Mouse (Mus musculus) neural tube, embryonic 11.5 days (tissue): ENCODE measurements around the gene Pde3a. TPM values are rescaled to one million over a fixed set of nuclear protein-coding genes. Genes with fewer than 3 reads are reported as not detected.

Experiments used
- ATAC-seq: fragments of 200-750 bp; cut with Nextera tagmentation; 2 replicates; pipeline ENCODE4 v1.8.0; 2017; ENCODE audit warnings: moderate number of reproducible peaks, mild to moderate bottlenecking, moderate TSS enrichment, moderate library complexity; ENCODE audit not compliant: insufficient read depth, low FRiP score, low TSS enrichment
- DNase-seq: peaks from one replicate; pipeline ENCODE4 v3.0.0-alpha.2; 2015; ENCODE audit warnings: low spot score
- H3K27ac ChIP-seq: fragments of 300-500 bp; sonication (generic); 2 replicates; pipeline ENCODE4 v1.5.1; 2014; ENCODE audit warnings: low read depth, mild to moderate bottlenecking, low read length
- H3K27me3 ChIP-seq: fragments of 300-500 bp; sonication (generic); 2 replicates; pipeline ENCODE4 v1.6.1; 2014; ENCODE audit warnings: mild to moderate bottlenecking, low read length, mixed read lengths; ENCODE audit not compliant: control insufficient read depth, insufficient read depth
- H3K36me3 ChIP-seq: fragments of 300-500 bp; sonication (generic); 2 replicates; pipeline ENCODE4 v1.6.1; 2014; ENCODE audit warnings: mild to moderate bottlenecking, low read length, moderate library complexity, mixed read lengths; ENCODE audit not compliant: control insufficient read depth, insufficient read depth
- H3K4me1 ChIP-seq: fragments of 300-500 bp; sonication (generic); 2 replicates; pipeline ENCODE4 v1.6.1; 2014; ENCODE audit warnings: low read length, mixed read lengths; ENCODE audit not compliant: control insufficient read depth, insufficient read depth
- H3K4me2 ChIP-seq: fragments of 300-500 bp; sonication (generic); 2 replicates; pipeline ENCODE4 v1.6.1; 2014; ENCODE audit warnings: low read depth, mild to moderate bottlenecking, moderate library complexity
- H3K4me3 ChIP-seq: fragments of 300-500 bp; sonication (generic); 2 replicates; pipeline ENCODE4 v1.5.1; 2014; ENCODE audit warnings: low read depth, low read length
- H3K9ac ChIP-seq: fragments of 300-500 bp; sonication (generic); 2 replicates; pipeline ENCODE4 v1.6.1; 2014; ENCODE audit warnings: mild to moderate bottlenecking, low read length
- H3K9me3 ChIP-seq: fragments of 300-500 bp; sonication (generic); 2 replicates; pipeline ENCODE4 v1.6.1; 2016; ENCODE audit warnings: low read length; ENCODE audit not compliant: control insufficient read depth
- WGBS: fragments of 180-500 bp; shearing (Covaris S2); extraction: QIAGEN DNeasy Blood & Tissue Kit; methylation state at CpG from one replicate; pipeline ENCODE4 v1.1.7; 2014; 5-methylcytosine and 5-hydroxymethylcytosine counted together
- polyA plus RNA-seq: library from polyadenylated mRNA; unstranded; fragments of >200 nt; fragmentation: Nextera tagmentation; extraction: Ambion mirVana; gene quantifications from 2 replicates; pipeline ENCODE4 v1.2.1, GENCODE M21; 2014

Gene Pde3a
- polyA plus RNA-seq: 1.3 and 1.4 TPM in 2 replicates

- H3K36me3 ChIP-seq: no peaks in the 10 kb centered on the region
- H3K27ac ChIP-seq: no peak within 1 kb of the TSS
- peak within 1 kb of the TSS; percentile 35 for H3K9ac ChIP-seq
- peak within 1 kb of the TSS; percentile 61 for H3K4me3 ChIP-seq
- H3K4me2 ChIP-seq: peak within 1 kb of the TSS; percentile 89
- no peak for DNase-seq
- H3K27me3 ChIP-seq: peaks cover 16% of the 10 kb centered on the region
- H3K9me3 ChIP-seq: no peaks in the 10 kb centered on the region
- H3K4me1 ChIP-seq: no peaks in the 10 kb centered on the region
- peak; percentile 39 for ATAC-seq
- under 1% methylated on average over 22 of the region's 28 CpGs for WGBS
These were observed at the start of gene Pde3a for GRCm38 (mm10) chr6:141248691-141249584. Gene Pde3a, plus strand, starts transcription at chr6:141249269.

GRCm38 (mm10) chr6:141200173-141200615, 48.9 kb upstream of the Pde3a start:
- H3K4me2 ChIP-seq: no peak overlapping the region
- H3K4me1 ChIP-seq: no peaks in the 10 kb centered on the region
- no peak for DNase-seq
- no peak overlapping the region for H3K4me3 ChIP-seq
- no peak overlapping the region for H3K9ac ChIP-seq
- ATAC-seq: 0 out of 2 replicates have a peak, but pooled peaks have one; percentile 38
- H3K36me3 ChIP-seq: no peaks in the 10 kb centered on the region
- no peaks in the 10 kb centered on the region for H3K27me3 ChIP-seq
- H3K27ac ChIP-seq: no peak overlapping the region
- no peaks in the 10 kb centered on the region for H3K9me3 ChIP-seq

DNA sequence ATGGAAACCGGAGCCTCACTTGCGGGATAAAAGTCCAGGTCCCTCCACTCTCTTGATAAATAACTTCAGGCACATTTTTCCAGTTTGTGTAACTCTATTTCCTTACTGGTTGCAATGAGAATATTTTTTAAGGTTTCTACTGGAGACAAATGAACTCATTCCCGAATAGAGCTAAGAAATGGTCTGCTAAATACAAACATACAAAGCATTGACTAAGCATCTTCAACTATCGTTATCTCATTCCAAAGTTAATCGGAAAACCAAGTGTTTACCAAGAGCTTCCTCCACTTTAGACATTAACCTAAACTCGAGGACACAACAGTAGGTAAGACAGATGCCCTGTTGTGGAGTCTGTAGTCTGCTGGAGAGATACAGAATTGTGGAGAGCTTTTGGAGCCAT, 41.5 kb upstream of the Pde3a start:
- Histone ChIP-seq H3K36me3 (no peaks in the 10 kb centered on the region), H3K9me3 (no peaks in the 10 kb centered on the region), H3K9ac (no peak overlapping the region), H3K4me1 (no peaks in the 10 kb centered on the region), H3K4me3 (no peak overlapping the region), H3K27ac (no peak overlapping the region), H3K27me3 (no peaks in the 10 kb centered on the region), H3K4me2 (no peak overlapping the region)
- 88% methylated on average over 6 of the region's 6 CpGs for WGBS
- DNase-seq (no peak), ATAC-seq (no peak)

GRCm38 (mm10) chr6:141208283-141208872, 40.7 kb upstream of the Pde3a start:
- no peak overlapping the region for H3K27ac ChIP-seq
- no peak for DNase-seq
- H3K4me3 ChIP-seq: no peak overlapping the region
- H3K27me3 ChIP-seq: no peaks in the 10 kb centered on the region
- no peak overlapping the region for H3K9ac ChIP-seq
- no peak for ATAC-seq
- H3K36me3 ChIP-seq: no peaks in the 10 kb centered on the region
- 89% methylated on average over 1 of the region's 1 CpGs for WGBS
- no peak overlapping the region for H3K4me2 ChIP-seq
- H3K9me3 ChIP-seq: no peaks in the 10 kb centered on the region
- no peaks in the 10 kb centered on the region for H3K4me1 ChIP-seq

DNA sequence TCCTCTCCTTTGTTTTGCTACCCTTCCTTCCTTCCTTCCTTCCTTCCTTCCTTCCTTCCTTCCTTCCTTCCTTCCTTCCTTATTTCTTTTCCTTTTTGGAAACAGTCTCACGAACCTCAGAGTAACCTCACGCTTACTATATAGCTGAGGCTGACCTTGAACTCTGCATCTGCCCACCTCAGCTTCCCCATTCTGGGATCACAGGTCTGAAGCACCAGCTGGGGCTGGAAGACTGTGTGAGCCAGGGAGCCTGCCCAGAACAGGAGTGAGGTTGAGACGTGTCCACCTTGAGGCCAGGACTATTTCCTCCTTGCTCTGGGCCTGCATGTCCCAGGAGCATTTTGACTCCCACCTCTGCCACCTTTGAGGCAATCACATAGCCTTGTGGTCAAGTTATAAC, 39.0 kb upstream of the Pde3a start:
- no peaks in the 10 kb centered on the region for H3K36me3 ChIP-seq

DNA sequence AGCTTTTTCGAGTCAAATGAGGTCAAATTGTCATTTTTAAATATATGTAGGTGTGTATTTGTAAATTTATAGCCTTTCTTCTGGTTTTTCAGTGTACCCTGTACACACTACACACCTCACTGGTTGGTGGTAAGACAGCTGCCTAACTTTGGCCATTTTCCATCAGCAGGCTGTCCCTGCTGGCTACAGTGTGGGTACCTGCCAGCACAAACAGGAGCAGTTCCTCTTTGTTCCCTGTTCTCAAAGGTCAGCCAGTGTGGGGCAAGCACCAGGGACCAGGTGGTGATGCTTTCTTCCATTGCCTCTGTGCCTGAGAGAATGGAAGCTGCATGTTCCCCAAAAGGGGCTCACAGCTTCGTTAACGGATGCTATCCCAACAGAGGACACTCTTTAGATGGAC, 28.0 kb upstream of the Pde3a start:
- Histone ChIP-seq H3K4me1 (no peaks in the 10 kb centered on the region), H3K27ac (no peak overlapping the region), H3K4me2 (no peak overlapping the region), H3K9me3 (no peaks in the 10 kb centered on the region), H3K36me3 (no peaks in the 10 kb centered on the region), H3K27me3 (no peaks in the 10 kb centered on the region), H3K9ac (no peak overlapping the region), H3K4me3 (no peak overlapping the region)
- DNase-seq: no peak
- ATAC-seq: no peak
- 75% methylated on average over 3 of the region's 3 CpGs for WGBS

More for the DNA sequence above, 39.0 kb upstream of the Pde3a start:
- H3K4me1 ChIP-seq: no peaks in the 10 kb centered on the region
- 95% methylated on average over 3 of the region's 3 CpGs for WGBS
- no peak overlapping the region for H3K27ac ChIP-seq
- no peaks in the 10 kb centered on the region for H3K27me3 ChIP-seq
- H3K9ac ChIP-seq: no peak overlapping the region
- DNase-seq (no peak), ATAC-seq (no peak)
- no peaks in the 10 kb centered on the region for H3K9me3 ChIP-seq
- no peak overlapping the region for H3K4me3 ChIP-seq
- H3K4me2 ChIP-seq: no peak overlapping the region

DNA sequence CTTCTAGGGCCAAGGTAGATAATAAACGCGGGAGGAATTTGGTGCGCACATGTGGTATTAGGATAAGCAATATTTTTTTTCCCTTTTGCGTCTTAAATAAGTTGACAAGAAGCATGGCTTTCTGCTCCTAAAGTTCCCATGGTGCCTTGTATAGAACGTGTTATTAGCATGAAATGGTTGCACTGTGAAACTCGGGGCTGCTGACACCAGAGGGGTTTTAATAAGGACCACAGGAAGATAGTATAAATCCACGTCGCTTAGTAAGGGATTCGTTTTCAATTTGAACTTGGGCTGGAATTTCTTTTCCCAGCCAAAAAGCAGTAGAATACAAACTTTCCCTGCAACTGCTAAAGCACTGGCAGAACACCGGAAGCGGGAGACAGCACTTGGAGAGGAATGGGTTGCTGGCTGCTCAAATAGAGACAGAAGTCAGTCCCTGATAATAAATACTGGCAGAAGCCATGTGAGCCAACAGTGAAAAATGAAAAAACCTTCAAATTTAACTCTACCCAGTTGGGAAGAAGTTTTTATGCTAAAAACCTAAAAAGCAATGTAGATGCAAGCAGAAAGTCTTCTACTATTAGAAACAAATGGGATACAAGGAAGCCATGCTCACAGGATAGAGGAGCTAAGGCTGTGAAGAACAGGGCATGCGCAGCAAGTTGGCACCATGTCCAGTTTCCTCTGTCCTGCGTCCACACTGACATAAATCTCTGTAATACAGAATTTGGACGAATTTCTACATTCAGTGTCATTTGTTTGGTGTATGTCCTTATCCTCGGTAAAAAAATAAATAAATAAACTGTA, 22.0 kb upstream of the Pde3a start:
- Histone ChIP-seq H3K27me3 (no peaks in the 10 kb centered on the region), H3K27ac (no peak overlapping the region), H3K36me3 (no peaks in the 10 kb centered on the region), H3K4me1 (no peaks in the 10 kb centered on the region), H3K9me3 (no peaks in the 10 kb centered on the region), H3K4me3 (no peak overlapping the region), H3K9ac (no peak overlapping the region), H3K4me2 (no peak overlapping the region)
- no peak for ATAC-seq
- 86% methylated on average over 15 of the region's 15 CpGs for WGBS
- no peak for DNase-seq

- DNase-seq (no peak), ATAC-seq (no peak)
- Histone ChIP-seq H3K9me3 (no peaks in the 10 kb centered on the region), H3K36me3 (no peaks in the 10 kb centered on the region), H3K4me3 (no peak overlapping the region), H3K4me2 (no peak overlapping the region), H3K9ac (no peak overlapping the region), H3K27me3 (no peaks in the 10 kb centered on the region), H3K27ac (no peak overlapping the region), H3K4me1 (no peaks in the 10 kb centered on the region)
- 63% methylated on average over 3 of the region's 3 CpGs for WGBS
These were observed 21.4 kb upstream of the Pde3a start for GRCm38 (mm10) chr6:141227658-141228005.
